Mouse (Mus musculus) hindbrain, embryonic 15.5 days (tissue): ENCODE results near the gene Esd. TPM values are rescaled to one million over a fixed set of nuclear protein-coding genes. Genes with fewer than 3 reads are reported as not detected.
A peak's percentile ranks its signal among the peaks of the same experiment; 100 is the strongest.

ENCODE experiments used
- ATAC-seq: fragments of 200-750 bp; cut with Nextera tagmentation; 2 replicates; pipeline ENCODE4 v1.8.0; 2017; ENCODE audit warnings: low read depth, moderate number of reproducible peaks, moderate TSS enrichment; ENCODE audit not compliant: low FRiP score
- H3K27ac ChIP-seq: fragments of 300-500 bp; sonication (generic); replicated peaks from 2 replicates; pipeline ENCODE4 v1.5.1; 2015; ENCODE audit warnings: mild to moderate bottlenecking, inconsistent platforms
- H3K27me3 ChIP-seq: fragments of 300-500 bp; sonication (generic); 2 replicates; pipeline ENCODE4 v1.6.1; 2015; ENCODE audit warnings: control low read depth, inconsistent platforms
- H3K36me3 ChIP-seq: fragments of 300-500 bp; sonication (generic); 2 replicates; pipeline ENCODE4 v1.6.1; 2015; ENCODE audit warnings: control low read depth, inconsistent platforms
- H3K4me1 ChIP-seq: fragments of 300-500 bp; sonication (generic); replicated peaks from 2 replicates; pipeline ENCODE4 v1.6.1; 2015; ENCODE audit warnings: control low read depth, inconsistent platforms
- H3K4me2 ChIP-seq: fragments of 300-500 bp; sonication (generic); 2 replicates; pipeline ENCODE4 v1.6.1; 2015; ENCODE audit warnings: moderate library complexity, mild to moderate bottlenecking, inconsistent platforms
- H3K4me3 ChIP-seq: fragments of 300-500 bp; sonication (generic); 2 replicates; pipeline ENCODE4 v1.5.1; 2015; ENCODE audit warnings: mild to moderate bottlenecking, inconsistent platforms
- H3K9ac ChIP-seq: fragments of 300-500 bp; sonication (generic); 2 replicates; pipeline ENCODE4 v1.6.1; 2015; ENCODE audit warnings: inconsistent platforms
- H3K9me3 ChIP-seq: fragments of 300-500 bp; sonication (generic); 2 replicates; pipeline ENCODE4 v1.6.1; 2016; ENCODE audit warnings: control low read depth, inconsistent platforms
- WGBS: fragments of 180-500 bp; shearing (Covaris S2); methylation state at CpG from one replicate; pipeline ENCODE4 v1.1.7; 2015; 5-methylcytosine and 5-hydroxymethylcytosine counted together
- polyA plus RNA-seq: library from polyadenylated mRNA; unstranded; fragments of >200 nt; fragmentation: Nextera tagmentation; extraction: Ambion mirVana; gene quantifications from 2 replicates; pipeline ENCODE4 v1.2.1, GENCODE M21; 2015

The Esd gene
- 218 and 237 TPM in 2 replicates for polyA plus RNA-seq

DNA sequence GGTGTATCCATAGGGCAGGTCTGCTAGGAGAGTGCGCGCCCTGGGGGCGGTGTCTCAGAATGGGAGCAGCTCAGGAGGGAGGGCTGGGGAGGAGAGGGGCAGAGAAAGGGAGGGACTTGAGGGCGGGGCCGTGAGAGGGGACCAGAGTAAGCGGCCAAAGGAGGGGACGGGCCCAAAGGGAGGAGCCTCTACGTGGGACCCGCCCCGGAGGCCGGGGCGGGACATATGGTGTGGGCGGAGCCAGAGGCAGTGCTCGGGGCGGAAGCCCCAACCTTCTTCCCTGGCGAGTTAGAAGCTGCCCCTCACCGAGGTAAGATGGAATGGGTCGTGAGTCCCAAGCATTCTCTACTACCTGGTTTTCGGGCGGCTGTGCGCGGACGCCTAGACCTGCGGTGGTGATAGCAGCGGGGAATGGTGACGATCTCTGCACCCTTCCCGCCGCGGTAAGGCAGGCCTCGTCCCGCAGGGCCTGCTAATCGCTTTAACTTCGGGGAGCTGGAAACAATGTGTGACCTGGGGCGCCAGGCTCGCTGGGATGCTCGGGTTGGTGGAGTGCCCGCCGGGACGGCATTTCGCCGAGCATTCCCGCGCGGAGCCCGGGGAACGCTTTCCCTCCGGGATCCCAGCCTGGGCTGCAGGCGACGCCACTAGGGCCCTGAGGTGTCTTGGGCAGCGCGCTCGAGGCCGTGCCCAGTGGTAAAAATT is at the start of gene Esd:
Gene Esd (plus strand): TSS at position 219 of the 705 bp plus-strand sequence.
- WGBS: 0% methylated on average over 53 of the region's 53 CpGs

DNA sequence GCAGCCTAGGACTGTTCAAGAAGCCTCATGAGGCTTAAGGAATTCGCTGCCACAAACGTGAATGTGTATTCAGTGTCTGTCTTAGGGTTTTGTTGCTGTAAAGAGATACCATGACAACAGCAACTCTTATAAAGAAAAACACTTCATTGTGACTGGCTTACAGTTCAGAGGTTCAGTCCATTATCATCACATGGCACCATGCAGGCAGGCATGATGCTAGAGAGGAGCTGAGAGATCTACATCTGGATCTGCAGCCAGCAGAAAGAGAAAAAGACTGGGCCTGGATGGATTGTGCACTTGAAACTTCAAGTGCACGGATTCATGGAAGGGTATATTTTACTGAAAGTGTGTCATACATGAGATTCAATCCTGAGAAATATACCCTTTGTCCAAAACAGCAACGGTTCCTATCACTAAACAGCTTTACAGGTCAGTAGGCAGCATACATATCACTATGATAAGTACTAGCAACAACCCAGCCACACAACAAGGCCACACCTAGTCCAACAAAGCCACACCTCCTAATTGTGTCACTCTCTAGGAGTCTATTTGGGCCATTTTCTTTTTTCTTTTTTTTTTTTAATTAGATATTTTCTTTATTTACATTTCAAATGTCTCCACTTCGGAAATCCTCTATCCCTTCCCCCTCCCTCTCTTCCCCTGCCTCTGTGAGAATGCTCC is 47.7 kb upstream of the Esd start:
- no peak for ATAC-seq
- Histone ChIP-seq H3K27me3 (no peaks in the 10 kb centered on the region), H3K4me3 (no peak overlapping the region), H3K36me3 (no peaks in the 10 kb centered on the region), H3K27ac (no peak overlapping the region), H3K9me3 (no peaks in the 10 kb centered on the region), H3K4me2 (no peak overlapping the region), H3K4me1 (no peaks in the 10 kb centered on the region), H3K9ac (no peak overlapping the region)
- WGBS: 71% methylated on average over 5 of the region's 5 CpGs

More for the DNA sequence above, at the start of gene Esd:
- Histone ChIP-seq H3K4me3 (peak within 1 kb of the TSS; percentile 94), H3K4me2 (peak within 1 kb of the TSS; percentile 73), H3K36me3 (peaks cover 5% of the 10 kb centered on the region), H3K27ac (peak within 1 kb of the TSS; percentile 74), H3K4me1 (peaks cover 11% of the 10 kb centered on the region), H3K9ac (peak within 1 kb of the TSS; percentile 94), H3K9me3 (no peaks in the 10 kb centered on the region), H3K27me3 (no peaks in the 10 kb centered on the region)
- peak; percentile 98 for ATAC-seq

DNA sequence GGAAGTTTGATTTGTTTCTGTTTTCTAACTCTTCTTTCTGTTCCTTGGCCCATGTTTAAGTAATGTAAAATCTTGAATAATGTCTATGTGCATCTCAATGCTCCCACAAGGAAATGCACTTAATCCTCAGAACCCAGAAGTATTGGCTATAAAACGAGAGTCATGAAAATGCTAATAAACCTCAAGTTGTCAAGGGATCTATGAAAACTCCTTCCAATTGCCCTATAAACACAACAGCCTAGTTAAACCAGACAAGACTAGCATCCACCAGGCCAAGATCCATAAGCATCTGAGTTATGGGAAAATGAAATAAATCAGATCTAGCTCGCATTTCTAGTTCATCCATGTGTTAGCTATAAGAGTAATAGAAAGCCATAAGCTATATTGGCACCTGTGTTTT is 40.1 kb upstream of the Esd start:
- H3K9ac ChIP-seq: no peak overlapping the region
- H3K9me3 ChIP-seq: no peaks in the 10 kb centered on the region
- 0 out of 2 replicates have a peak, but pooled peaks cover 3% of the 10 kb centered on the region for H3K4me1 ChIP-seq
- no peaks in the 10 kb centered on the region for H3K27me3 ChIP-seq
- WGBS: 88% methylated on average over 2 of the region's 2 CpGs
- no peaks in the 10 kb centered on the region for H3K36me3 ChIP-seq
- no peak for ATAC-seq
- no peak overlapping the region for H3K4me3 ChIP-seq
- H3K27ac ChIP-seq: no peak overlapping the region
- H3K4me2 ChIP-seq: no peak overlapping the region

DNA sequence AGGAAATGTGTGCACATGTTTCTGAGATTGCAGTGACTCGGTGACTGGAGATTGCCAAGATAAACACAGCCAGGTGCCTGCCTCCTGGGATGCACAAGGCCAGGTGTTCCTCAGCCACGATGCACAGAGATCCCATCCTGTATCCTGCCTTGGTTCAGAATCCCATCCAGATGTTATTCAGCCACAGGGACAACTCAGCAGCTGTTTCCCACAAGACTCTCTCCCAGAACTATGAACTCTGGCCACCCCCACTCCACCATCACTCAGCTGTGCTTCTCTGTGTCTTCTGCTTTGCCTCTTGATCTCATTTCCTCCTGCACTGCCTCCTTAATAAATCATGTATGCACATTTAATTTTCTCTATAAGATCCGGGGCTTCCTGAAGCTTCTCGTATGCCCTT is 35.3 kb upstream of the Esd start:
- 44% methylated on average over 4 of the region's 4 CpGs for WGBS
- H3K36me3 ChIP-seq: no peaks in the 10 kb centered on the region
- H3K4me1 ChIP-seq: 0 out of 2 replicates have a peak, but pooled peaks cover 3% of the 10 kb centered on the region
- no peak overlapping the region for H3K9ac ChIP-seq
- H3K4me3 ChIP-seq: no peak overlapping the region
- H3K9me3 ChIP-seq: no peaks in the 10 kb centered on the region
- ATAC-seq: no peak
- H3K4me2 ChIP-seq: no peak overlapping the region
- peak overlapping the region; percentile 30 for H3K27ac ChIP-seq
- no peaks in the 10 kb centered on the region for H3K27me3 ChIP-seq

DNA sequence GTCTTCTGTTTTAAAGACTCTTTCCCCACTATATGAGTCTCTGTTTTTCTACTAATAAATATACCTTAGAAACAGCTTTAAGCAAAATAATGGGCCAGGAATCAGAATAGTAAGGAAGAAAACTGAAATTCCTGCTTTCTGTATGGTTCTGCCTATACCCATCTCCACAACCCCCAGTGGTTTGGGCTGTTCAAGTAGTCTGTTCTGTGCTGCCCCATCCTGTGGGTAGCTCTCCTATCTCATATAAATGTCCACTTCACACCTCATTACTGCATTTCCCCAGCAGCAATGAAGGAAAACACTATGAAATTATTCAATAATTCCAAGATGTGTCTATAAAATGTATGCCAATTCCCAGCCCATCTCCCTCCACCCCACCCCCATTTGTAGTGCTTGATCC is 34.7 kb upstream of the Esd start:
- no peak overlapping the region for H3K4me2 ChIP-seq
- H3K36me3 ChIP-seq: no peaks in the 10 kb centered on the region
- H3K9me3 ChIP-seq: no peaks in the 10 kb centered on the region
- H3K27ac ChIP-seq: no peak overlapping the region
- no peak overlapping the region for H3K4me3 ChIP-seq
- H3K9ac ChIP-seq: no peak overlapping the region
- no peaks in the 10 kb centered on the region for H3K27me3 ChIP-seq
- 0 out of 2 replicates have a peak, but pooled peaks cover 3% of the 10 kb centered on the region for H3K4me1 ChIP-seq
- ATAC-seq: no peak

DNA sequence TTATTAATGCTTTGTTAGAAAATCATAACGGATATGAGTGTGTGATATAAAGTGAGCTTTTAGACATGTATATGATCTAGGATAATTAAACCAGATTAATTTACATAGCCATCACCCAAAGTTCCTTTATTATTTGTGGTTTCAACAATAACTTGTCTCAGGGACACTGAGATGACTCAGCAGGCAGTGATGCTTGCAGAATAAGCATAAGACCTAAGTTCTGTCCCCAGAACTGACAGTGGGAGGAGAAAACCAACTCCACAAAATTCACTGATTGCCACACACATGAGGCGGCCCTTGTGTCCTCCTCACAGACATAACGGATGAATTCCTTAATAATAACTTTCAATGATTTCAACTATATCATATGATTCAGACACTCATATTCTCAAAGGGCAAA is 32.9 kb upstream of the Esd start:
- no peak overlapping the region for H3K4me2 ChIP-seq
- 89% methylated on average over 3 of the region's 3 CpGs for WGBS
- no peak for ATAC-seq

DNA sequence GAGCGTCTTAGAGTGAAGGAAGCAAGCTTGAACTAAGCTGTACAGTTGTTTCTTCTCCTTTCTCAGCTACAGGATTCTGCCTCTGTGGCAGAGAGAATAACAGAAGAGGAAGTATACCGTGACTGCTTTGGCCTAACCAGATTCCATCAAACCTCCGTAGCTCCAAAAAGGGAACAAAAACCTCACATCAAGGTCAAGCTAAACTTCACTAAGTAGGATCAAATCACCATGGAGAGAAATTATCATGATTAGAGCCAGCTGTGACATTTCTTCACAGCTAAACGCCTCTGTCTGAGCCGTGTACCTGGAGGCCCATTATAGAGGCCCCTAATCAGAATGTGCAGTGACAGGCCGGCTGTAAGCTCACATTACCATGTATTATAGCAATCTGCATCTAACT is 28.2 kb upstream of the Esd start:
- H3K36me3 ChIP-seq: no peaks in the 10 kb centered on the region
- H3K9me3 ChIP-seq: no peaks in the 10 kb centered on the region
- no peaks in the 10 kb centered on the region for H3K27me3 ChIP-seq
- H3K4me1 ChIP-seq: no peaks in the 10 kb centered on the region
- H3K4me2 ChIP-seq: no peak overlapping the region
- 68% methylated on average over 6 of the region's 6 CpGs for WGBS
- H3K27ac ChIP-seq: no peak overlapping the region
- no peak overlapping the region for H3K9ac ChIP-seq
- no peak overlapping the region for H3K4me3 ChIP-seq
- ATAC-seq: no peak

More for the DNA sequence above, 32.9 kb upstream of the Esd start:
- no peaks in the 10 kb centered on the region for H3K9me3 ChIP-seq
- 0 out of 2 replicates have a peak, but pooled peaks cover 3% of the 10 kb centered on the region for H3K4me1 ChIP-seq
- no peaks in the 10 kb centered on the region for H3K27me3 ChIP-seq
- no peak overlapping the region for H3K4me3 ChIP-seq
- H3K27ac ChIP-seq: no peak overlapping the region
- no peak overlapping the region for H3K9ac ChIP-seq
- no peaks in the 10 kb centered on the region for H3K36me3 ChIP-seq

DNA sequence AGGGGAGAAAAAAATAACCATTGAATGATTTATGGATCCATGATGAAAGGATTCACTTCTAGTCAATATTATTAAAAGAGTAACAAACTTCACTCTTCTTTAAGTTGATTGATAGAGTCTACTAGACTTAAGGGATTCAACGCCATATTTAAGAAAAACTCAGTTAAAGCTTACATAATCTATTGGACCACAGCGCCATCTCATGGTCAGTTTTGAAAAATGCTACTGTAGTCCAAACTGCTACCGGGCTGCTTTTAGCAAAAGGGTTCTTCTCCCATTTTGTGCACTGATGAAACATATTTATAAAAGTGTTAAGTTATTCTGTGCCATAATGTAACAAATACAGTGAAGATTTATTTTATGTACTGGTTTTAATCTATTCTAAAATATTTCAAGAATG is 23.0 kb upstream of the Esd start:
- Histone ChIP-seq H3K9me3 (no peaks in the 10 kb centered on the region), H3K27ac (no peak overlapping the region), H3K36me3 (no peaks in the 10 kb centered on the region), H3K4me3 (no peak overlapping the region), H3K4me1 (no peaks in the 10 kb centered on the region), H3K27me3 (no peaks in the 10 kb centered on the region), H3K4me2 (no peak overlapping the region), H3K9ac (no peak overlapping the region)
- no peak for ATAC-seq
- WGBS: 24% methylated on average over 3 of the region's 3 CpGs

DNA sequence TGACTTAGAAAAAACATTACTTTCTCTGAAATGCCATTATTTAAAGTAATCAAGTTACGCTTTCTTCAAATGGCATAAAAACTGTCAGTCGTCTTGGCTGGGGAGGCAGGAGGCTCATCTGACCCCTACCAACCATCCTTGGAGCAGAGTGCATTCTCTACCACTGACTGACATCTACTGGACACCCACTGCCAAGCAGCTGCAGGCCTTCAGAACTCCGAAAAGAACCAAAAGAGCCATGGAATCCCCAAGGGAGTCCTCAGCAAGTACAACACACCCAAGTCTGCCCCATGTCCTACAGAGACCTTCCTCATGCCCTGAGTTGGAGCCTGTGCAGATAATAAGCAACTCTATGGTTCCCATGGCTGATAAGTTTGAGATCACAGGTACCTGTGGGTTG is 8.6 kb upstream of the Esd start:
- no peaks in the 10 kb centered on the region for H3K4me1 ChIP-seq
- no peak overlapping the region for H3K4me2 ChIP-seq
- H3K4me3 ChIP-seq: no peak overlapping the region
- no peaks in the 10 kb centered on the region for H3K9me3 ChIP-seq
- ATAC-seq: no peak
- H3K27me3 ChIP-seq: no peaks in the 10 kb centered on the region
- no peak overlapping the region for H3K27ac ChIP-seq
- H3K36me3 ChIP-seq: no peaks in the 10 kb centered on the region
- H3K9ac ChIP-seq: no peak overlapping the region
- WGBS: 72% methylated on average over 3 of the region's 3 CpGs

DNA sequence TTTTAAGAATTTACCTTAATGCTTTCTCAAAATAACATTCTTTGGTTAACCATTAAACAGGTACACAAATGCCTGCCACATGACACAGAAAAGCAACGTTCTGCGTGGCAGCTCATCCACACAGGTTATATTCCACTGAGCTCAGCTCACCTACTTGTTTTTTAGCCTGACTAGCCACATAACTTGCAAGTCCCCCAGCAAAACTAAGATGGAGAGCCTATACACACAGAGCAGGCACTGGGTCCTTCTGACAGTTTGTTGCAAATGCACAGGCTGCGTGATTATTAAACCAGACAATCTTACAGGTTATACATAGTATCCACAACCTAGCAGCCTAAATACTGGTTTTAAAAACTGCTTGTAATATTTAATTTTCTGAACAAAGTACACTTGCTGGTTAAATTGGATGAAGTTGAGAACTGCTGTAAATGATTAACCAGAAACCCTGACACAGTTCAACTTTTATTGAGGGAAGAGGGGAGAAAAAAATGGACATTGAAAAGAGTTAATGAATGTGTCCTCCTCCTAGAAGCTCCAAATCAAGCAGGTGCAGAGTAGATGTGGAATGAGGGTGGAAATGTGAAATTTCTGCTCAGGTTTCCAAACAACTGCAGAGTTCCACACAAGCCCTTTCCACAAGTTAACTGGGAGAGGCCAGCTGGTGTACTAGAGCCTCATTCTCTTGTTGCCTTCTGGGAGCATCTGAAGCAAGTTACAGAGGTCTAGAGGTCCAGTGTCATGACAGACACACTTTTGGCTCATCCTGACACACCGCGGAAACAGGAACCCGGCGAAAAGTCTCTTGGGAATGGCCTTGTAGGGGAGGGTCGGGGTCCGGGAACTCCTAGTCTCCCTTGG is 647 bp upstream of the Esd start:
- H3K27me3 ChIP-seq: no peaks in the 10 kb centered on the region
- peak overlapping the region; percentile 73 for H3K4me2 ChIP-seq
- no peak for ATAC-seq
- H3K9me3 ChIP-seq: no peaks in the 10 kb centered on the region
- H3K9ac ChIP-seq: peak overlapping the region; percentile 94
- WGBS: 26% methylated on average over 9 of the region's 9 CpGs
- H3K36me3 ChIP-seq: no peaks in the 10 kb centered on the region
- H3K27ac ChIP-seq: no peak overlapping the region
- H3K4me1 ChIP-seq: peaks cover 11% of the 10 kb centered on the region
- H3K4me3 ChIP-seq: peak overlapping the region; percentile 94

DNA sequence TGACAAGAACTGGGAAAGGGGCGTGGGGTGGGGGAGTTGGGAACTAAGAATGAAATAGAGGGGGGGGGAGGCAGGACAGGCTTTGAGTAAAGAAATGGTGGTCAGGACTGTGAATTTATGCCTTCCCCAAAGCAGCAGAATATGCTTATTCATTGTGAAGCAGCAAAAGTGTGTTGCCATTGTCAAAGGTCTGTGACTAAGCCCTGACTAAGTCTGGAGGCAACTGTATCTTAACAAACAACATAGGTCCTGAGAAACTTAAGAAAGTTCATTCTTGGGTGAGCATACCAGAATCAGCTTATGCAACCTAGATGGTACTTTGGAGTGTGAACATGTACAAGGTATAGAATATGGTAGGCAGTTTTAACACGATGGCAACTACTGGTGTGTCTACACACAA is 1.3 kb downstream of the Esd start:
- H3K27me3 ChIP-seq: no peaks in the 10 kb centered on the region
- H3K27ac ChIP-seq: no peak overlapping the region
- H3K4me1 ChIP-seq: peaks cover 11% of the 10 kb centered on the region
- H3K4me3 ChIP-seq: no peak overlapping the region
- WGBS: 70% methylated on average over 2 of the region's 2 CpGs
- peak overlapping the region; percentile 73 for H3K4me2 ChIP-seq
- no peak for ATAC-seq
- no peaks in the 10 kb centered on the region for H3K9me3 ChIP-seq
- H3K36me3 ChIP-seq: peaks cover 10% of the 10 kb centered on the region
- H3K9ac ChIP-seq: no peak overlapping the region

DNA sequence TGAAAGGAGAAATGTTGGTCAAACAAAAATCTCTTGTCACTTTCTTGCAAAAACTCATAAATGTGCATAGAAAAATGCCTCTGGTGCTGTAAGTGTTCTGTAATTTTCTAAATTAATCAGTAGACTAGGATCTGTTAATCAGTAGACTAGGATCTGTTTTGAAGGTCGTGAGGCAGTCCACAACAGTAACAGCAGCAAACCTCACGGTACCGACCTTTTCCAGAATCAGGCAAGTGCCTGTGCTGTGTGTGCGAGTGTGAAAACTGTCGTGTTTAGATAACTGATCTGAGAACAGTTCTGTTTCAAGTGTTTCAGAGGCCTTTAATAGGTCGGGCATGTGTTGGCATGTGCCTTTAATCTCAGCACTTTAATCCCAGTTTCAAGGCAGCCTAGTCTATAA is 3.4 kb downstream of the Esd start:
- Histone ChIP-seq H3K4me2 (no peak overlapping the region), H3K9me3 (no peaks in the 10 kb centered on the region), H3K27me3 (no peaks in the 10 kb centered on the region), H3K27ac (no peak overlapping the region), H3K9ac (no peak overlapping the region), H3K36me3 (peaks cover 27% of the 10 kb centered on the region), H3K4me3 (no peak overlapping the region), H3K4me1 (peaks cover 11% of the 10 kb centered on the region)
- WGBS: 94% methylated on average over 6 of the region's 6 CpGs
- no peak for ATAC-seq
